Mouse (Mus musculus) cerebellum, adult 8-10 months (tissue): Measurements from ENCODE around the gene Bcas1.

Experiments used
- DNase-seq: peaks from one replicate; pipeline ENCODE4 v3.0.0; 2022

The Bcas1 gene

GRCm38 (mm10) chr2:170308033-170308820, 119.4 kb downstream of the Bcas1 start:
- DNase-seq: no peak

- DNase-seq: no peak
Measured at GRCm38 (mm10) chr2:170307589-170308021, 120.0 kb downstream of the Bcas1 start.

- no peak for DNase-seq
Measured at GRCm38 (mm10) chr2:170306637-170307320, 120.9 kb downstream of the Bcas1 start.

GRCm38 (mm10) chr2:170304766-170305165, 122.9 kb downstream of the Bcas1 start:
- DNase-seq: no peak

GRCm38 (mm10) chr2:170303595-170303994, 124.0 kb downstream of the Bcas1 start:
- DNase-seq: no peak

- DNase-seq: no peak
Measured at GRCm38 (mm10) chr2:170302825-170303224, 124.8 kb downstream of the Bcas1 start.
